Mouse (Mus musculus) CD4-positive, CD25-positive, alpha-beta regulatory T cell, adult 4 months (primary cell): ENCODE measurements around the gene Hvcn1. TPM values are rescaled to one million over a fixed set of nuclear protein-coding genes. Genes with fewer than 3 reads are reported as not detected.

Source experiments
- ATAC-seq: one replicate; pipeline ENCODE4 v1.8.0; 2017
- polyA plus RNA-seq, 2 experiments: library from polyadenylated mRNA; unstranded; fragments of 100-300 nt; shearing (Covaris generic); gene quantifications; one replicate each; pipeline ENCODE4 v1.2.1; 2017

Hvcn1 gene
- polyA plus RNA-seq, 2 experiments from 2014 or later = 51.8 to 108 TPM

GRCm38 (mm10) chr5:122235196-122235836 lies 28.7 kb downstream of the Hvcn1 start:
- ATAC-seq = peak; percentile 21

DNA sequence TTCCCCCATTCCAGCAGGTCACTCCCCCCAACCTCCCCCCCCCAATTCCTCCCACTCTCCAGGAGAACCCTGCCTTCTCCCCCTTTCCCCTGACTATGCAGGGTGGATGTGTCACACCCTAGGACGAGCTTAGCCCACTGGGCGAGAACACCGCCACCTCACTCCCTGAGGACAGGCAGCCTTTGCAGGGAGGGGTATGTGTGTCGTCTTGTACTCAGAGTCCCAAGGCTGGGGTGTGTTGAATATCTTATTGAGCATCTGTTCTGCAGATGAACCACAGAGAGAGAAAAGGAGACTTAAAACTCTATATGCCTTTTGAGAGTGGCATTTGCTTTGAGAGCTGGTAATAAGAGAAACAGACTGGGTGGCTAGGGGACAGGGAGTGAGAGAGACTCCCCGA lies 30.6 kb downstream of the Hvcn1 start:
- no peak for ATAC-seq

- no peak for ATAC-seq
Measured at GRCm38 (mm10) chr5:122239618-122240017, 33.0 kb downstream of the Hvcn1 start.

GRCm38 (mm10) chr5:122240521-122240920 lies 33.9 kb downstream of the Hvcn1 start:
- no peak for ATAC-seq

GRCm38 (mm10) chr5:122240989-122241388 lies 34.4 kb downstream of the Hvcn1 start:
- ATAC-seq = no peak

- ATAC-seq = peak; percentile 20
Measured at GRCm38 (mm10) chr5:122242521-122243123, 36.0 kb downstream of the Hvcn1 start.

DNA sequence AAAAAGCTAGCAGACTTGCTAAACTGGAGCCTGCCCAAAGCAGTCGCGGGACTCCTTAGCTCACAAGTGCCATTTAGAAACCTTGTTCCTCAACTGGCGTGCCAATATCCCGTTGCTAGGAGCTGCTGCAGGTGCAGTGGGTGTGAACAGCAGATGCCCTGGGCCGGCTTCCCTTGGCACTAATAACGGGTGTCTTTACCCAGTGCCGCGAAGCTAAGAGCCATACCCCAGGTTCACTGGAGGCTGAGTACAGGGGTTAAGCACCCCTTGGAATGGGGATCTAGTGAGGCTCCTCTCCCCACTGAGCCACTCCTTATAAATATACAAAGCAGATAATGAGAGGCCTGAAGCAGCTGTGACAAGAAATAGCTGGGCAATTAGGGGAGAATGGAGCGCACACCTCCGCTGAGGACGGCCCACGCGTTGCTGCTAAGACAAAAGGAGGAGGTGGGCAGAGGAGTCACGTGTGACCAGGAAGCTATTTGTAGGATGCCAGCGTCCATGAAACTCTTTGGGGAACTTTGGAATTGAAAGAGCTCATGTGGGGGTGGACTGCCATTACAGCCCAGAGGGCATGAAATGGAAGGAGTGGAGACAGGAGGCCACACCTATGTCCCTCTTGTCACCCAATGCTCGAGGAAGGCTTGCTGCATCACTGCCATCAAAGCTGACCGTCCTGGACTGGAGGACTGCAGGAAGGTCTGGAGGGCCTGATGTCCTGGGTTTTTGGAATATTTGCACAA lies 37.3 kb downstream of the Hvcn1 start:
- ATAC-seq = no peak

DNA sequence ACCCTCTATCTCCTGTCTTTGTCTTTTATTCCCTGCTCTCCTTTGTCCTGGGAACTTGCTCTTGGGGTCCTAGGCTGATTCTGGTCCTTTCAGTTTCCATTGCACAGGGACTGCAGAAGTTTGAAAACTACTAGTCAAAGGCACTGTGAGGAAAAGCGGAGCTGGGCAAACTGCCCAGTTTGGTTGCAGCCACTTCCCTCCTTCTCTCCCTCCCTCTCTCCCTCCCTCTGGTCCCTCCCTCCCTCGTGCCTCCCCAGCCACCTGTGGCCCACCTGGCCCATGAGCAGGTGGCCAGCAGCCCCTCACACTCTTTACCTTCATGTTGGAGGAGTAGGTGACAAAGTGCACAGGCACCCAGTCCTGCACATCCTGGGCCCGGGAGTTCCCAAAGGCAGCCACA lies 38.6 kb downstream of the Hvcn1 start:
- no peak for ATAC-seq

DNA sequence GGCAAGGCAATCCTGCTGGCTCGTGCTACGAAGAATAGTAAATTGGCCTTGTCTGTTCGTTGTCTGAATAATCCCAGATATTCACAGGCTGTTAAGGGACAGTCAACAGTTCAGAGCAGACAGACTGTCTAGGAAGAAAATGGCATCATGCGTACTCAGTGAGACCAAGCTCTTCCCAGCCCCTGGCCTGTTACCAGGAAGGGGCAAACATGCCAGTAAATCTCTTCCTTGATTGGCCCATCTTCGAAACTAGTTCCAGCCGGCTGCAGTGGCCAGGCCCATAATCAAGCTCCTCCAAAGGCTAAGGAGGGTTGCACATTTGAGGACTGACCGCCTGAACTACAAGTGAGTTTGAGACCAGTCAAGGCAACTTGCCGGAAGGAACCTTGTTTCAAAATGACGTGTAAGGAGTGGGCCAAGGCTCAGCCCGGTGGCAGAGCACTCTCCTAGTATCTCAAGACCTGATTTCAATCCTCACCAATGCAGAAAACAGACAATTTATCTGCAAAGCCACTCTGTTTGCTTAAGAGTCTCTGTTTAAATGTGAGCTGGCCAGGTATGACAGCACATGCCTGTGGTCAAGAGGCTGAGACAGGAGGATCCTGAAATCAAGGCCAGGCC lies 40.1 kb downstream of the Hvcn1 start:
- no peak for ATAC-seq

DNA sequence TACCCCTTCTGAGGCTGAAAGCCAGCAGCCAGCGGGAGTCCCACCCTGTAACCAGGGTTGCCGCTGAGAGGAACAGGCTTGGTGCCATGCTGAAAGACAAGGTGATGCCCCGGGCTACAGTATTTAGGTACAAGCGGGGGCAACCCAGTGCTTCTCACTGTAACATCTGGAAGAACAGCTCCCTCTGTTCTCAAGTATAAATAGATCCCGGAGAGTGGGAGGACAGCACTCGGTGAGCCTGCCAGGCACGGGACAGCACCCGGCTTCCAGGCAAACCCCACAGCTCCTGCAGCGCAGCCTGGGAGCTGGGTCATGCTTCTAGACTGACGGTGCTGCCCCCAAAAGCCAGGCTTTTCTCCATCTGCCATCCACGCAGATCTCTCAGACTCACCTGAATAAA lies 40.9 kb downstream of the Hvcn1 start:
- ATAC-seq = no peak

DNA sequence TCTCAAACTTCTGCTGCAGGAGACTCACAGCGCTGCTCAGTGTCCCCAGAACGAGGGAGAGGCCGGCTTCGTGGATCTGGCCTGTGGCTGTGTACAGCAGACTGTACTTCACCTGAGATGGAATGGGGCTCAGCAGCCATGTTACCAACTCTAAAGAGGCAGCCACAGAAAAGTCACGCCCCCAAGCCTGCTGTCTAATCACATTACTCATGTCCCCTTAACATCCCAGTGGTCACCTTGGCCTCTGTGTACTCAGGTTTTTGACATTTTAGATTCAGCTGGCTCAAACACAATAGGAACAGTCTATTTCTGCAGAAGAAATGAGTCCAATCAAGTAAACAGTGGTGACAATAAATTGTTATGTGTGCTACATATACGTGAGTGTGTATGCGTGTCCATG lies 41.3 kb downstream of the Hvcn1 start:
- ATAC-seq = no peak

GRCm38 (mm10) chr5:122249281-122249680 lies 42.7 kb downstream of the Hvcn1 start:
- ATAC-seq = no peak

DNA sequence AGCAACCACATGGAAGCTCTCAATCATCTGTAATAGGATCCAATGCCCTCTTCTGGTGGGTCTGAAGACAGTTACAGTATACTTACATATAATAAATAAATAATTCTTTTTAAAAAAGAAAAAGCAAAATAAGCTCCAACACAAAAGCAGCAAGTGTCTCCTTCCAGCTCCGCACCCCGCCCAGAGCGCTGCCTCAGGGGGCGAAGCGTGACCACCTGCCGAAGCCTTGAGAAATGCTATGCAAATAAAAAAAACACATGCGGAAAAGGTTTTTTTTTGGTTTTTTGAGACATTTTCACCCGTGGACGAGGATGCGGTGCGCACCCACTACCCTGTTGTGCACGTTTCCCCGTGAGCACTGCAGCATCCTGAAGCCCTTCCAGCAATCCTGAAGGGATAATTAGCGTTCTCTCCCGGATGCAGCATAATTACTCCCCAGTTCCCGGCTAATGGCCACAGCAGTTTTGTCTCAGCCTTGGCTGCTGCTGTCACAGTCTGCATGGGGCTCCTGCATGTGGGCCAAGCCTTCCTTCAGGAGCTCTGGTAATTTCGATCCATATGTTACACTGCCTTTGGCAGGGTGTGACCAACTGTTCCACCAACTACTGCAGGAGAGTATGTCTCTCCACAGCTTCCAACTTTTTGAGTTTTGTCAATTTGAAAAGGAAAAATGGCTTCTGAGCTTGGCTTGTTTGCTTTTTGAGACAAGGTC lies 45.4 kb downstream of the Hvcn1 start:
- ATAC-seq = no peak

- peak; percentile 72 for ATAC-seq
Measured at GRCm38 (mm10) chr5:122258027-122258741, 51.6 kb downstream of the Hvcn1 start.

DNA sequence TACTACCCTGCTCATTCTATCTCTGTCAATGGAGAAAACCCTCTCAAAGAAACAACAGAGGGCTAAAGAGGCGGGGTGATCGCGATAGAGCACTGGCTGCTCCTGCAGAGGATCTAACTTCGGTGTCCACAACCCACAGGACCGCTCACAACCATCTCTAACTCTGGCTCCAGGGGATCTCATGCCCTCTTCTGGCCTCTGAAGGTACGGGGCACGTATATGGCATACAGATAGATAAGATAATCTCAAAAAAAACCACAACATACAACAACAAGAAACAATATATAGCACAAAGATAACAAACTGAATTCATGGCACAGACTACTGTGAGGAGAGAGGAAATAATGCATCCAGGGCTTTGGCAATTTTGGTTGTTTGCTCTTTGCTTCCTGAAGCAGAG lies 55.5 kb downstream of the Hvcn1 start:
- peak; percentile 28 for ATAC-seq

DNA sequence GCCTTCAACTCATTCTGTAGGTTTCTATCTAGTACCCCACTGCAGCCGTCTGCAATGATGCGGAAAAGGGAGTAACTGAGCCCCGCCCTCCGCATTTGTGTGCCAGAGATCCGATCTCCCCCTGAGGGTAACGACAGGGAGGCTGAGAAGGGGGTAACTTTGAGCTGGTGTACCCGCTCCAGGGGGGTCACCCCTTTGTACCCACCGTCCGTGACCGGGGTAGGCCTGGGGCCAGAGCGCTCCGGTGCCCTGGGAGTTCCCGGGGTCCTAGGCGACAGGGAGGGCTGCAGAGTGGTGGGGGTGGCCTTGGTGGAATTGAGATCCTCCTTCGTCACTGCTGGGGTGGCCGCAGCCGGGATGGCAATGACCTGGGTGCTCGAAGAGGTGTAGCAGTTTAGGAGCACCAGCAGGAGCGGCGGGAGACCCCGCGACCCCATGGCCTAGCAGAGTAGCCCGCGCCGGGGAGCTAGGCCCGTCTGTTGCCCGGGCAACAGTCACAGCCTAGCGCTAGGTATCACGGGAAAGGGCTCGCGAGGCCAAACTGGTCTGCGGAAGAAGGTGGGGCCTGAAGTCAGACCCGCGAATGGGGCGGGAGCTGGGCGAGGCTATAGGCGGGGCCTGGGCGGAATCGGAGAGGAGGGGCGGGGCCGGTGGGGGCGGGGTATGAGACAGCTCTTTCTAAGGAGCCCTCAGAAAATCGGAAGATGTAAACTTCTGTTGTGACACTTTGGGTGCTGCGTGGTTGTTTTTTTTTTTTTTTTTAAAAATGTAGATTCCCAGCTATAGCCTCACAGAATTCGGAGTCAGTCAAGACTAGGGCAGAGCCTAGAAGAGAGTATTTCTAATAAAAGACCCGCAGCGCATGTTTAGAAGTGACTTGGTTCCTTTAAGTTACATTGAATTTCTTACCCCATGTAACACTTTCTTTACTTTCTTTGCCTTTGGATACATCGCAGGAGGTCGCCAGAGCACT lies 57.6 kb downstream of the Hvcn1 start, which contains the start of gene Tctn1:
Tctn1 (minus strand) TSS at position 528 of the 973 bp plus-strand sequence.
- peak; percentile 97 for ATAC-seq

DNA sequence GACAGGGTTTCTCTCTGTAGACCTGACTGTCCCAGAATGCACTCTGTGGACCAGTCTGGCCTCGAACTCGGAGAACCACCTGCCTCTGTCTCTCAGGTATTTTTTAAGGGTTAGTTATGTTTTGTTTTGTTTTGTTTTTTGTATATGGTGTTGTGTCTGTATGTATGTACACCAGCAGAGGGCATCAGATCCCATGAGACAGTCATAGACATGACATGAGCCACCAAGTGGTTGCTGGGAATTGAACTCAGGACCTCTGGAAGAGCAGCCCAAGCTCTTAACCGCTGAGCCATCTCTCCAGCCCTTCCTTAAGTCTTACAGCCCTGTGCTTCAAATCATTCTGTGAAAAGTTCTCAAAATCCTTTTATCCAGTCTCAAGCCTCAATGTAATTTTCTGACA lies 58.6 kb downstream of the Hvcn1 start:
- ATAC-seq = no peak

- ATAC-seq = no peak
Measured at GRCm38 (mm10) chr5:122265942-122266341, 59.3 kb downstream of the Hvcn1 start.

DNA sequence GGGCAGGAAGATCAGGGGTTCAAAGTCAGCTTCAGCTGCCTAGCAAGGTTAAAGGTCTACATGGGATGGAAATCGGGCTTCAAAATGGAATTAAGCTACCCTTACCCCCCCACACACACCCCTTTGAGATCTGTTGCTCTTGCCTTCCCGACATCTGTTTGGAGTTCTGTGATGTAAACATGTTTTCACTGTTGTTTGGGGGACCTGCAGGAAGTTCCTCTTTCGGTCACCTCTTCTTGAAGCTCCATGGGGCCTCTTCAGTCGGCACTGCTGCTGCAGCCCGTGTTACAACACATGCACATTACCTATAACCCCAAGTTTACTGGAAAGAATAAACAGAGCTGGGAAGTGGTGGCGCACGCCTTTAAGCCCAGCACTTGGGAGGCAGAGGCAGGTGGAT lies 60.5 kb downstream of the Hvcn1 start:
- no peak for ATAC-seq

DNA sequence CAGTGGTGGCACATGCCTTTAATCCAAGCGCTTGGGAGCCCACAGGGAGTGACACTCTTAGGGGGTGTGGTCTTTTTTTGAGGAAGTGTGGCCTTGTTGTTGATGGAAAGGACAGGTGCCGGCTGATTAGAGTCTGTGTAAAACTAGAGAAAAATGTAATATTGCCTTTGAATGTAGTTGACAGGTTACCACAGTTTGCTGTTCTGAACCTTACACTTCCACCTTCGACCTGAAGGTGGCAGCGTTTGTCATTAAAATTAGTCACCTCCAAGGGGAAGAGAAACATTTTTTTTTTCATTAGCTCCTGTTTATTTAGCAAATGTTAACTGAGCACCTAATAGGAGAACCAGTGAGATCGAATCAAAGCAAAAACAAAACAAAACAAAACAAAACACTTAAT lies 61.3 kb downstream of the Hvcn1 start:
- ATAC-seq = peak; percentile 37
